Mouse (Mus musculus) embryonic facial prominence, embryonic 11.5 days (tissue): ENCODE data around the gene Fer. TPM values are rescaled to one million over a fixed set of nuclear protein-coding genes. Genes with fewer than 3 reads are reported as not detected.

Source experiments
- ATAC-seq: fragments of 200-750 bp; cut with Nextera tagmentation; replicated peaks from 2 replicates; pipeline ENCODE4 v1.8.0; 2017; ENCODE audit warnings: low read depth; ENCODE audit not compliant: insufficient number of reproducible peaks, low FRiP score, low TSS enrichment
- DNase-seq: peaks from one replicate; pipeline ENCODE4 v3.0.0-alpha.2; 2015; ENCODE audit warnings: low spot score
- H3K27ac ChIP-seq: fragments of 300-500 bp; sonication (generic); replicated peaks from 2 replicates; pipeline ENCODE4 v1.5.1; 2014; ENCODE audit warnings: mild to moderate bottlenecking, low read depth, low read length, control low read depth
- H3K27me3 ChIP-seq: fragments of 300-500 bp; sonication (generic); 2 replicates; pipeline ENCODE4 v1.6.1; 2014; ENCODE audit warnings: mild to moderate bottlenecking, low read length, moderate library complexity, mixed read lengths; ENCODE audit not compliant: control insufficient read depth, insufficient read depth
- H3K36me3 ChIP-seq: fragments of 300-500 bp; sonication (generic); replicated peaks from 2 replicates; pipeline ENCODE4 v1.6.1; 2014; ENCODE audit warnings: low read depth, mild to moderate bottlenecking, low read length, moderate library complexity, mixed read lengths; ENCODE audit not compliant: control insufficient read depth, insufficient read depth
- H3K4me1 ChIP-seq: fragments of 300-500 bp; sonication (generic); 2 replicates; pipeline ENCODE4 v1.6.1; 2014; ENCODE audit warnings: low read length, mixed read lengths; ENCODE audit not compliant: control insufficient read depth, insufficient read depth
- H3K4me2 ChIP-seq: fragments of 300-500 bp; sonication (generic); 2 replicates; pipeline ENCODE4 v1.6.1; 2014; ENCODE audit warnings: low read depth, mild to moderate bottlenecking, control low read depth, low read length, moderate library complexity
- H3K4me3 ChIP-seq: fragments of 300-500 bp; sonication (generic); 2 replicates; pipeline ENCODE4 v1.5.1; 2014; ENCODE audit warnings: low read depth, low read length, control low read depth
- H3K9ac ChIP-seq: fragments of 300-500 bp; sonication (generic); replicated peaks from 2 replicates; pipeline ENCODE4 v1.6.1; 2014; ENCODE audit warnings: mild to moderate bottlenecking, control low read depth, low read length
- H3K9me3 ChIP-seq: fragments of 300-500 bp; sonication (generic); replicated peaks from 2 replicates; pipeline ENCODE4 v1.6.1; 2016; ENCODE audit warnings: mild to moderate bottlenecking, low read length, inconsistent platforms, mixed read lengths; ENCODE audit not compliant: control insufficient read depth
- WGBS: fragments of 180-500 bp; shearing (Covaris S2); extraction: QIAGEN DNeasy Blood & Tissue Kit; methylation state at CpG from one replicate; pipeline ENCODE4 v1.1.7; 2014; 5-methylcytosine and 5-hydroxymethylcytosine counted together
- polyA plus RNA-seq: library from polyadenylated mRNA; unstranded; fragments of >200 nt; fragmentation: Nextera tagmentation; extraction: Ambion mirVana; gene quantifications from 2 replicates; pipeline ENCODE4 v1.2.1, GENCODE M21; 2014

Fer gene
- polyA plus RNA-seq, result 34.6 and 34.7 TPM in 2 replicates

DNA sequence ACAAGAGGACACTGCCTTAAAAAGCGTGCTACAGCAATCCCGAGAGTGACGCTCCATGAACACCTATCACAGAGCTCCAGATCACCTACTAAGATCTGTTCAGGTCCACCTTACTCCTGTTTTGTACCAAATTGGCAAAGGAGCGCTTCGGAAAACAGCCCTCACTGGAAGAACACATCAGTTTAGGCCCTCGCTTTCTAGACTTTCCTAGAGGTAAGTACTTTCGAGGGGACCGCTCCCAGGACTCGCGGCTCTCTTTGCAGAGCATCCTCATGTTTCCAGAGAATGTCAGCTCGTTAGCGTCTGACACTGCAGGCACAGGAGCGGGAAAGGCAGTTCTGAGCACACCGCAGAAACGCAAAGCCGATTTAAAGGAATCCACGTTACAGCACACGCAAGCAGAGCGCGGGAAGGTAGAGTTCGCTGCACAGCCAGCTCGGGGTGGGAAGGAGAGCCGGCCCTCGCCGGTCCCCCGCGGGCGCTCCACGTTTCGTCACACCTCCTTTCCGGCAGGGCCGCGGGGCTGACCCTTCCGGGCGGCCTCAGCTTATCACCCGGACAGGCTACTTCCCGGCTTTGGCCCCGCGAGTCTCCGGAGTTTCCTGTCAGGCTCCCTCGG is at the start of gene Fer:
Gene Fer (plus strand): TSS at position 51 of the 619 bp plus-strand sequence.
- WGBS, result 1% methylated on average over 41 of the region's 41 CpGs
- Histone ChIP-seq H3K27me3 (no peaks in the 10 kb centered on the region), H3K36me3 (no peaks in the 10 kb centered on the region), H3K9me3 (no peaks in the 10 kb centered on the region), H3K27ac (0 out of 2 replicates have a peak within 1 kb of the TSS, but pooled peaks have one; percentile 28), H3K4me2 (peak within 1 kb of the TSS; percentile 89), H3K9ac (peak within 1 kb of the TSS; percentile 79), H3K4me3 (peak within 1 kb of the TSS; percentile 86), H3K4me1 (no peaks in the 10 kb centered on the region)
- DNase-seq, result no peak
- ATAC-seq, result peak; percentile 62

DNA sequence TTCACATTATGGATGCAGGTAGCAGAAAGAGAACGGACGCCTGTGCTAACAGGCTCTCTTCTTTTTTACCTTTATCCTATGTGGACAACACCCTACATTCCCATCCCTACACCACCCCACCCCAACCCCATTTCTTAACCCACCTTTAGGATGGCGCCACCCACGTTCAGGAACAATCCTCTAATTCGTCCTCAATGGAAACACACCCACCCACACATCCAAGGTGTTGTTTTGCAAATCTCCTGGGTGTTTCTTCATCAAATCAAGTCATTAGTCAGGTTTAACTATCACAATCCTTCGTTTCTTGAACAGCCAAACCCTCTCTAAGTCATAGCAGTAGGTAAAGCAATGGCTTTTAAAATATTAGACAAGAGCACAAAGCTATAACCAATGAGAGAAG is 49.3 kb upstream of the Fer start:
- Histone ChIP-seq H3K9ac (no peak overlapping the region), H3K4me3 (no peak overlapping the region), H3K4me2 (no peak overlapping the region), H3K4me1 (no peaks in the 10 kb centered on the region), H3K27ac (no peak overlapping the region), H3K36me3 (no peaks in the 10 kb centered on the region), H3K27me3 (no peaks in the 10 kb centered on the region), H3K9me3 (no peaks in the 10 kb centered on the region)
- no peak for ATAC-seq
- WGBS, result 78% methylated on average over 6 of the region's 6 CpGs
- no peak for DNase-seq

DNA sequence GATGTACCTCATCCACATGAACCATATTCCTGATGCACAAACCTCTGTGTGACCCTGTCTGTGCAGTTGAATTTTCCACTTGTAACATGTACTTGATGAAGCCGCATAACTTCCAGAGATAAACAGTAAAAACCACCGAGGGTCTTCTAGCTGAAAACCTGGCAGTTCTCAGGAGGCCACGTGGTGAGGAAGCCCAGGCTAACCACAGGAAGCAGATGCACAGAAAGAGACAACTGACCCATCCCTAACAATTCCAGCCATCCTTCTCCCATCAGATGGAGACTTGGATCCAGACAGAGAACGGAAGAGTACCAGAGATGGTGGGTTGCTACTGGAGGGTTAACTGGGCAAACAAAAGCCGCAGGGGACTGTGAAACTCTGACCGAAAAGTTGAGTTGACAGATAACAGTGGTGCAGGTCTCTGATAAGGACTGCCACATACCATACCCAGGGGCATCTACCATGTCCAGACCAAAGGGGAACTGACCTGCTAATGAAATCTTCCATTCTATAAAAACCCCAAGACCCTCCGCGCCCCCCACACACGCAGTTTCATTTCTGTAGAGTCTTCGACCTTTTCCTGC is 44.3 kb upstream of the Fer start:
- ATAC-seq, result no peak

DNA sequence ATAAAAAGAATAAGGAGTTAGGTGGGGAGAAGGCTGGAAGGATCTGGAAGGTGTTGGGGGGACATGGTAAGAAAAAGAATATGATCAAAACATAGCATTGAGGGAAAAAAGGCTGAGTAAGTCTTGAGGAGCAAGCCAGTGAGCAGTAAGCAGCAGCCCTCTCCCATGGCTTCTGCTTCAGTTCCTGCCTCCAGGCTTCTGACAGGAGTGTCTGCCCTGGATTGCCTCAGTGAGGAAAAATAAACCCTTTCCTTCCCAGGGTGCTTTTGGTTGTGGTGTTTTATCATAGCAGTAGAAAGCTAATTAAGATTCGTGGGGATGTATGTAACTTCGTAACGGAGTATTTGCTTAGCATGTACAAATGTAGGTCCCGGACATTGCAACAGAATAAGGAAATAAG is 38.7 kb upstream of the Fer start:
- DNase-seq (no peak), ATAC-seq (no peak)
- WGBS, result 95% methylated on average over 4 of the region's 4 CpGs

More for the DNA sequence above, 44.3 kb upstream of the Fer start:
- Histone ChIP-seq H3K27ac (no peak overlapping the region), H3K9me3 (no peaks in the 10 kb centered on the region), H3K9ac (no peak overlapping the region), H3K4me1 (no peaks in the 10 kb centered on the region), H3K27me3 (no peaks in the 10 kb centered on the region), H3K4me2 (no peak overlapping the region), H3K4me3 (no peak overlapping the region), H3K36me3 (no peaks in the 10 kb centered on the region)
- WGBS, result 85% methylated on average over 10 of the region's 10 CpGs
- DNase-seq, result no peak

DNA sequence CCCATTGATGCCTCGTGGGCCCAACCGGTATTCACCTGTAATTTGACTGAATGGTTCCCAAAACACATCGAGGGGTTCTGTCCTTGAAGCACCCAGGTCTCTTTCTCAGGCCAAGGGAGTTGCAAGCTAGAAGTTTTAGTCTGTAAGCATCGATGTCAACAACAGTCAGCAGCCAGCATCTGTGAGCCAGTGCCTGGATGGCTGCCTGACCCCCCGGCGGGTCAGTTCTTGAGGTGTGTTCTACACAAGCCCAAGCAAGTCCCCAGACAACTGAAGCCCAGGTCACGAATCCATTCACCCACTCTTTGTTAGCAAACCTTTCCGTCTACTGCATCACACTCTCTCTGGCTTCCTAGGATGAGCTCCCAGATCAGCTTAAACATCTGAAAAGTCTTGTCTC is 36.7 kb upstream of the Fer start:
- no peak overlapping the region for H3K9ac ChIP-seq
- no peak overlapping the region for H3K27ac ChIP-seq
- H3K4me2 ChIP-seq, result no peak overlapping the region
- ATAC-seq (no peak), DNase-seq (no peak)
- 83% methylated on average over 8 of the region's 8 CpGs for WGBS
- H3K4me3 ChIP-seq, result no peak overlapping the region
- H3K4me1 ChIP-seq, result no peaks in the 10 kb centered on the region
- no peaks in the 10 kb centered on the region for H3K36me3 ChIP-seq
- H3K9me3 ChIP-seq, result no peaks in the 10 kb centered on the region
- H3K27me3 ChIP-seq, result no peaks in the 10 kb centered on the region

More for the DNA sequence above, 38.7 kb upstream of the Fer start:
- Histone ChIP-seq H3K4me3 (no peak overlapping the region), H3K27ac (no peak overlapping the region), H3K4me2 (no peak overlapping the region), H3K36me3 (no peaks in the 10 kb centered on the region), H3K9me3 (no peaks in the 10 kb centered on the region), H3K4me1 (no peaks in the 10 kb centered on the region), H3K9ac (no peak overlapping the region), H3K27me3 (no peaks in the 10 kb centered on the region)

DNA sequence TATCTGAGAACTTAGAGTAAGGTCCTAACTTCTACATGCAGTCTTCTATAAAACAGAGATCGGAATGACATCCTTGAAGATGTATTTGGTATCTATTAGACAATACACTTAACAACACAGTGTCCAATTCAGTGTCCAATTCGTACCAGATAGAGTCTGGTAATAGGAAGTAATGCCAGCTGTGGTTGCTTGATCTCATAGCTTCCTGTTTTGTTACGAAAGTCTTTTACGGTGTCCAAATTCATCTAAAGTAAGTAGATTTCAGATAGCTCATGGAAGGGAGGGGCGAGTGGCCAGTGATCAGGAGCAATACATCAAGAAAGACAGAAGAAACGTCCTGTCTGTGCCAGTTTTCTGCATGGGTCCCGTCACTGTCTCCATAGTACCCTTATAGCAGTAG is 36.1 kb upstream of the Fer start:
- H3K4me3 ChIP-seq, result no peak overlapping the region
- no peak overlapping the region for H3K4me2 ChIP-seq
- H3K9ac ChIP-seq, result no peak overlapping the region
- no peak overlapping the region for H3K27ac ChIP-seq
- no peaks in the 10 kb centered on the region for H3K27me3 ChIP-seq
- WGBS, result 85% methylated on average over 7 of the region's 7 CpGs
- H3K4me1 ChIP-seq, result no peaks in the 10 kb centered on the region
- no peaks in the 10 kb centered on the region for H3K36me3 ChIP-seq
- ATAC-seq (no peak), DNase-seq (no peak)
- no peaks in the 10 kb centered on the region for H3K9me3 ChIP-seq

DNA sequence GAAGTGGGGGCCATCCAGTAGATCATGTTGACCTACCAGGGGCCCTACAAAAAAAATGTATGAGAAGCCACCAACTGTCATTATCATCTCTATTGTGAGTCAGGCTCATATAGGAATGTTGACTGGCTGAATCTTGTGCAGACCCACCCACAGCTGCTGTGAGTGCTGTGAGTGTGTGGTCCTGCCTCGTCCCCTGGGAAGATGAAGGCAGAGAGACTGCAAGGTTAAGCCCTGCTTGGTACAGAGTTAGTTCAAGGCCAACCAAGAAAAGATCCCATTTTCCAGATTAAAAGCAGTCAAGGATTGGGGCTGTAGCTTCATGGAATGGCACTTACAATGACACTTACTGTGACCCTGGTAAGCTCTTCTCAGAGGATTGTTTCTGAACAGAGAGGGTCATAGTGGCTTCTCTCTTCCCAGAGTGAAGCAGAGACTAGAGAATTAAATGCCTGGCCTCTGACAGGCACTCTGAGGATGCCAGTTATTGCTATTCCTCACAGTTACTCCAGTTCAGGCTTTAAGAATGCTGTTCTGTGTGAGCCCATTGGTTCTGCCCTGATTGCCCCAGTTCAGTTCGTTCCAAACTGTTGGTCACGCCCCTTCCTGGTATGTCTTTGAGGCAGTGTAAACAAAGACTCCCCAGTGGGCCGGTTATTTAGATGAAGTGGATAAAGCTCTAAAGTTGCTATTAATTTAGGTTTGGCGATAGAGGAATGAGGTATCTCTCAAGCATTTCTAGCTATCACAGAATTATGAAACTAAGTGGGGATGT is 34.1 kb upstream of the Fer start:
- Histone ChIP-seq H3K27ac (no peak overlapping the region), H3K9ac (no peak overlapping the region), H3K4me2 (no peak overlapping the region), H3K36me3 (no peaks in the 10 kb centered on the region), H3K4me1 (no peaks in the 10 kb centered on the region), H3K27me3 (no peaks in the 10 kb centered on the region), H3K9me3 (no peaks in the 10 kb centered on the region), H3K4me3 (no peak overlapping the region)
- 64% methylated on average over 5 of the region's 5 CpGs for WGBS
- ATAC-seq (no peak), DNase-seq (no peak)

DNA sequence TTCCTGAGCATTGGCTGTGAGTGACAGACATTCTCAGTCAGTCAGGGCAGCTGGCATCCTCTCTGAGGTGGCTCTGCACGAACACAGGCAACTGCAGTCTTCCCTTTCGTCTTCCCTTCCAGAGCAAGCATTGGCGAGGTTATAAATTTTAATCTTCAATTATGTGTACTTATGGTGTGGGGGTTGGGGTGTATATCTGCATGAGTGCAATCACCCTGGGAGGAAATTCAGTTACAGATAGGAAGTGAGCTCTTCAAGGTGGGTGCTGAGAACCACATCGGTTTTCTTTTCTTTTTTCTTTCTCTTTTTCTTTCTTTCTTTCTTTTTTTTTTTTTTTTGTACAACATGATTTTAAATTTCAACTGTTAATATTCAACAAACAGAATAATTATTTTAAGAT is 31.3 kb upstream of the Fer start:
- Histone ChIP-seq H3K4me1 (no peaks in the 10 kb centered on the region), H3K27me3 (no peaks in the 10 kb centered on the region), H3K27ac (no peak overlapping the region), H3K9ac (no peak overlapping the region), H3K36me3 (no peaks in the 10 kb centered on the region), H3K4me2 (no peak overlapping the region), H3K4me3 (no peak overlapping the region), H3K9me3 (no peaks in the 10 kb centered on the region)
- ATAC-seq (no peak), DNase-seq (no peak)
- WGBS, result 93% methylated on average over 4 of the region's 4 CpGs
